9 mouse cellular contexts compared by ENCODE assay signal in genomic region chr6:146633629-146634014, GRCm38 (mm10). TPM values are rescaled to one million over a fixed set of nuclear protein-coding genes. Genes with fewer than 3 reads are reported as not detected.
DNase-seq lines count a peak whose midpoint lies in the region; ATAC-seq and TF ChIP-seq lines count a peak whose summit lies in the region.
"Had no signal": no experiment of that assay in that cellular context is flagged by ENCODE, and none has a peak within 500 bp of the region (broad histone marks: within the 10 kb centered on the region; RNA-seq: fewer than 3 reads in every experiment).

No protein-coding gene starts in this region.

- no peak for DNase-seq in gastrocnemius, adult 2 months
- no peak for DNase-seq in gastrocnemius, postnatal 10 days
- DNase-seq in embryo, embryonic 11 days, result peak; percentile 39
- DNase-seq in heart, adult 8-10 months (ENCODE audit: low spot score), result peak; percentile 31
- DNase-seq in kidney, adult 9 months, result peak; percentile 60
- peak; percentile 17 for DNase-seq in limb, embryonic 14.5 days (ENCODE audit: low spot score)

- peak overlapping the region; percentile 98 for H3K4me3 ChIP-seq in gastrocnemius, adult 2 months
- peak overlapping the region; percentile 72 for H3K4me3 ChIP-seq in limb, embryonic 14.5 days (replicated peaks; ENCODE audit: low read length)
- H3K4me3 ChIP-seq in midbrain, embryonic 15.5 days, result peak overlapping the region; percentile 58

- peak overlapping the region; percentile 76 for H3K4me2 ChIP-seq in limb, embryonic 14.5 days (replicated peaks; ENCODE audit: low read depth, low read length, severe bottlenecking)
- H3K4me2 ChIP-seq in midbrain, embryonic 15.5 days, result peak overlapping the region; percentile 62

- peak overlapping the region; percentile 80 for H3K9ac ChIP-seq in limb, embryonic 14.5 days (ENCODE audit: low read depth, low read length, severe bottlenecking)
- peak overlapping the region; percentile 67 for H3K9ac ChIP-seq in midbrain, embryonic 15.5 days

- H3K4me1 ChIP-seq in limb, embryonic 14.5 days (ENCODE audit: control insufficient read depth, insufficient read depth, low read length), result peaks cover 17% of the 10 kb centered on the region
- H3K4me1 ChIP-seq in midbrain, embryonic 15.5 days, result peaks cover 16% of the 10 kb centered on the region

- H3K27ac ChIP-seq in gastrocnemius, adult 2 months, result peak overlapping the region; percentile 90
- peak overlapping the region; percentile 81 for H3K27ac ChIP-seq in limb, embryonic 14.5 days (replicated peaks; ENCODE audit: low read depth, low read length)
- peak overlapping the region; percentile 80 for H3K27ac ChIP-seq in midbrain, embryonic 15.5 days

- H3K27me3 ChIP-seq in limb, embryonic 14.5 days (ENCODE audit: control insufficient read depth, insufficient read depth, low read length), result no peaks in the 10 kb centered on the region
- H3K27me3 ChIP-seq in midbrain, embryonic 15.5 days (replicated peaks), result no peaks in the 10 kb centered on the region
- H3K27me3 ChIP-seq: Patski had no signal

- no peak for TF ChIP-seq CTCF in gastrocnemius, adult 2 months (IDR thresholded peaks at IDR 0.05)

- H3K9me3 ChIP-seq in limb, embryonic 14.5 days (ENCODE audit: control insufficient read depth, low read length), result no peaks in the 10 kb centered on the region
- no peaks in the 10 kb centered on the region for H3K9me3 ChIP-seq in midbrain, embryonic 15.5 days

- no peaks in the 10 kb centered on the region for H3K36me3 ChIP-seq in limb, embryonic 14.5 days (ENCODE audit: control insufficient read depth, insufficient read depth, low read length)
- no peaks in the 10 kb centered on the region for H3K36me3 ChIP-seq in midbrain, embryonic 15.5 days (replicated peaks)

- WGBS in limb, embryonic 14.5 days, result 18% methylated on average over 14 of the region's 14 CpGs
- WGBS in midbrain, embryonic 15.5 days, result 9% methylated on average over 14 of the region's 14 CpGs

- no peak for TF ChIP-seq POLR2A in limb, embryonic 14.5 days (IDR thresholded peaks at IDR 0.05; ENCODE audit: borderline replicate concordance, extremely low read depth, insufficient read depth, insufficient read length)

- no peak for ATAC-seq in limb, embryonic 14.5 days (ENCODE audit: low FRiP score, low read depth)
- peak; percentile 65; the same call in 1 of the 2 replicates for ATAC-seq in midbrain, embryonic 15.5 days (replicated peaks)
- ATAC-seq in activated CD4-positive, CD25-positive, alpha-beta regulatory T cell, adult 4 months, result no peak

- intact Hi-C loops in gastrocnemius, adult 2 months (cut with DNase I), result loop anchor here (5.0 kb wide), 1 partner anchor 56 kb away; the partner anchor contains the start of genes Fgfr1op2 and Ints13

RNA-seq across cellular contexts. Expression of gene Med21, which starts 8.7 kb away (rescaled TPM):
- total RNA-seq in gastrocnemius, adult 2 months (2021), result 10 to 100 TPM; 35.7 to 44.7 TPM
- total RNA-seq in gastrocnemius, postnatal 10 days (2021), result 10 to 100 TPM; 46.3 to 52.4 TPM
- 10 to 100 TPM; 48.4 to 55.5 (median 49.6) TPM for total RNA-seq in heart, adult 8-10 months (2022)
- 90.6 and 116 TPM in 2 replicates for polyA plus RNA-seq in limb, embryonic 14.5 days (2012; rRNA removed)
- polyA plus RNA-seq in limb, embryonic 14.5 days (2014; fragmentation: Nextera tagmentation; extraction: Ambion mirVana), result 124 and 141 TPM in 2 replicates
- polyA plus RNA-seq in midbrain, embryonic 15.5 days (2015; fragmentation: Nextera tagmentation; extraction: Ambion mirVana), result 99.3 and 102 TPM in 2 replicates
- polyA plus RNA-seq in activated CD4-positive, CD25-positive, alpha-beta regulatory T cell, adult 4 months (2017; shearing (Covaris generic)), result 10 to 100 TPM; 66.6 to 70.2 TPM

RNA-seq across cellular contexts. Expression of gene Tm7sf3, which starts 9.0 kb away (rescaled TPM):
- total RNA-seq in gastrocnemius, adult 2 months (2021), result 1 to 10 TPM; 5.7 to 7.8 TPM
- 10 to 100 TPM; 19.6 to 22.7 TPM for total RNA-seq in gastrocnemius, postnatal 10 days (2021)
- 10 to 100 TPM; 15.7 to 16.7 (median 15.9) TPM for total RNA-seq in heart, adult 8-10 months (2022)
- 29.1 and 35.2 TPM in 2 replicates for polyA plus RNA-seq in limb, embryonic 14.5 days (2012; rRNA removed)
- polyA plus RNA-seq in limb, embryonic 14.5 days (2014; fragmentation: Nextera tagmentation; extraction: Ambion mirVana), result 47.0 and 47.4 TPM in 2 replicates
- 26.8 and 30.0 TPM in 2 replicates for polyA plus RNA-seq in midbrain, embryonic 15.5 days (2015; fragmentation: Nextera tagmentation; extraction: Ambion mirVana)
- 1 to 10 TPM; 2.5 to 4.7 TPM for polyA plus RNA-seq in activated CD4-positive, CD25-positive, alpha-beta regulatory T cell, adult 4 months (2017; shearing (Covaris generic))

RNA-seq across cellular contexts. Expression of gene Ints13, which starts 56.0 kb away (rescaled TPM):
- 10 to 100 TPM; 14.4 to 18.8 TPM for total RNA-seq in gastrocnemius, adult 2 months (2021)
- total RNA-seq in gastrocnemius, postnatal 10 days (2021), result 10 to 100 TPM; 16.0 to 19.3 TPM
- total RNA-seq in heart, adult 8-10 months (2022), result 10 to 100 TPM; 18.7 to 21.4 (median 20.1) TPM
- polyA plus RNA-seq in limb, embryonic 14.5 days (2012; rRNA removed), result 43.5 and 63.7 TPM in 2 replicates
- polyA plus RNA-seq in limb, embryonic 14.5 days (2014; fragmentation: Nextera tagmentation; extraction: Ambion mirVana), result 50.6 and 56.7 TPM in 2 replicates
- 51.8 and 57.6 TPM in 2 replicates for polyA plus RNA-seq in midbrain, embryonic 15.5 days (2015; fragmentation: Nextera tagmentation; extraction: Ambion mirVana)
- 10 to 100 TPM; 63.2 to 79.5 TPM for polyA plus RNA-seq in activated CD4-positive, CD25-positive, alpha-beta regulatory T cell, adult 4 months (2017; shearing (Covaris generic))

RNA-seq across cellular contexts. Expression of gene Fgfr1op2, which starts 56.6 kb away (rescaled TPM):
- 10 to 100 TPM; 53.6 to 61.2 TPM for total RNA-seq in gastrocnemius, adult 2 months (2021)
- 10 to 100 TPM; 49.6 to 50.3 TPM for total RNA-seq in gastrocnemius, postnatal 10 days (2021)
- total RNA-seq in heart, adult 8-10 months (2022), result 10 to 100 TPM; 66.1 to 70.9 (median 68.7) TPM
- polyA plus RNA-seq in limb, embryonic 14.5 days (2012; rRNA removed), result 63.2 and 68.1 TPM in 2 replicates
- polyA plus RNA-seq in limb, embryonic 14.5 days (2014; fragmentation: Nextera tagmentation; extraction: Ambion mirVana), result 95.5 and 105 TPM in 2 replicates
- polyA plus RNA-seq in midbrain, embryonic 15.5 days (2015; fragmentation: Nextera tagmentation; extraction: Ambion mirVana), result 38.7 and 38.8 TPM in 2 replicates
- polyA plus RNA-seq in activated CD4-positive, CD25-positive, alpha-beta regulatory T cell, adult 4 months (2017; shearing (Covaris generic)), result 100 to 1,000 TPM in 1 of 2 experiments, 10 to 100 TPM in 1; 94.8 to 109 TPM

Comparison
In these comparisons a context has a peak if more than half of its experiments do, and no peak if none do; other contexts are left out.
1. DNase-seq: peak in embryo, embryonic 11 days (single experiment), heart, adult 8-10 months (single experiment), kidney, adult 9 months (single experiment) and limb, embryonic 14.5 days (single experiment); none in gastrocnemius, adult 2 months (single experiment) and gastrocnemius, postnatal 10 days (single experiment).
2. Peak in every context shown above with its lines, with median percentiles within 50 percentile points of each other: H3K27ac ChIP-seq and H3K4me3 ChIP-seq.